Mouse (Mus musculus) heart, postnatal 4 days (tissue): ENCODE results near the gene Klhl36. TPM values are rescaled to one million over a fixed set of nuclear protein-coding genes. Genes with fewer than 3 reads are reported as not detected.
A peak's percentile ranks its signal among the peaks of the same experiment; 100 is the strongest.

Source experiments
- DNase-seq: peaks from one replicate; pipeline ENCODE4 v3.0.0; 2021
- total RNA-seq, 2 experiments: library from RNA; stranded (reverse); gene quantifications; 2 replicates each; pipeline ENCODE4 v1.2.3; 2021

Gene Klhl36
- total RNA-seq, 2 experiments from 2014 or later, result 4.7 to 4.8 TPM

DNA sequence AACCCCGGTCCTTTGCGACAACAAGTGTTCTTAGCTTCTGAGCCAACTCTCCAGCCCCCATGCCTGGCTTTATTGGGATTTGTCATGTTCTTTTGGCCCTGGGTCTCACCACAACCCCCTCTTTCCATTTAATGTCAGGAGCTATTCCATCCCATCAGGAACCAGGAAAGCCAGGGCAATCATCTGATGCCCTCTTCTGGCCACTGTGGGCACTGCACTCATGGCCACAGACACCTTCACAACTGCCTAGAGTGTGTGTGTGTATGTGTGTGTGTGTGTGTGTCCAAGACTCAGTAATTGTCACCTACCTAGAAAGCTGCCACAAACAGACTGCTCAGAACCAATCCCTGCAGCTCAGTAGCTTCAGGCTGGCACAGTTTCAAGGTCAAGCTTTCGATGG, 25.1 kb downstream of the Klhl36 start:
- peak; percentile 56 for DNase-seq

DNA sequence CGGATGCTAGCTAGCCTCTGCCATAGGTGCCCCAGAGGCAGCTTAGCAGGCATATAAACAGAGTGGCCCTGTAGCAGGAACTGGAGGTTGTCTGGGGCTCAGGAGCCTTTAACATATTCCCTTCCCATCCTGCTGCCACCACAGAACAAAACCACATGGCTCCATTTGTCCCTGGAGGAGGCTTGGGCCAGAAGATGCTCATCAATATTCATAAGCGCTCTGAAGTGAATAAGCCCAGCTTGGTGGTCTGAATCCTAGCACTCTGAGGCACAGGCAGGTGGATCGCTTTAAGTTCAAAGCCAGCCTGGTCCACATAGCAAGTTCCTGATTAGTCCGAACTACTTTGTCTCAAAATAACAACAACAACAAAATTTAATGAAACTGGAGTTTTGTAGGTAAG, 25.9 kb downstream of the Klhl36 start:
- DNase-seq, result no peak

DNA sequence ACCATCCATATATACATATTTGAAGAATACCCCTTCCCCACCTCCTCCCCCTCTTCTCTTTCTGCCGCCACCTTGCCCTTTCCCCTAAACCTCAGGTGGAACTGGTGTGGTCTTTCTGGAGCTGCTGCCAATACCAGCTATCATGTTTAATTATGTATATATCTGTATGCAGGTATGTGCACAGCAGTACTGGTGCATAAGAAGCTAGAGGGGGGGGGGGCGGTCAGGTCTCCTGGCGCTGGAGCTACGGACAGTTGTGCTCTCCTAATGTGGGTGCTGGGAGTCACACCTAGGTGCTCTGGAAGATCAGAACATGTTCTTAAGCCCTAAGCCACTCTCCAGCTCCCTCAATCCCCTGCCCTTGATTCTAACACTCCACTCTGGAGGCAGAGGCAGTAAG, 35.0 kb downstream of the Klhl36 start:
- no peak for DNase-seq

DNA sequence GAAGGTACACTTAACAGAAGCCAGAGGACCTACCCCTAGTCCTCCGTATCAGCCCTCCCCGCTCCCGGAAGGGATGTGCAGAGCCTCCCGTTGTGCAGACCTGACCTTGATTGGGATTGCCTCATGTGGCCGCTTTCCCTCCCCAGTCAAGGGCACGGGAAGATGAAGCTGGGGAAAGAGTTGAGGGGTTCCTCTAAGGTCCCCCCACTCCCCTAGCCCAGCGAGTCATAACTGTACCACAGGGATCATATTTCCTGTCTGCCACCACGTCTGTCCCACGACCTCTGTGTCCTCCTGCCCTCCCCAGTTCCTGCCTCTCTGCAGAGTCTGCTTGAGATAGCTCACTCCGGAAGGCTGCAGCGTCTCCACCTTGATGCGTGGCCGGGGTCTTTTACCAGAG, 35.9 kb downstream of the Klhl36 start:
- DNase-seq, result no peak

DNA sequence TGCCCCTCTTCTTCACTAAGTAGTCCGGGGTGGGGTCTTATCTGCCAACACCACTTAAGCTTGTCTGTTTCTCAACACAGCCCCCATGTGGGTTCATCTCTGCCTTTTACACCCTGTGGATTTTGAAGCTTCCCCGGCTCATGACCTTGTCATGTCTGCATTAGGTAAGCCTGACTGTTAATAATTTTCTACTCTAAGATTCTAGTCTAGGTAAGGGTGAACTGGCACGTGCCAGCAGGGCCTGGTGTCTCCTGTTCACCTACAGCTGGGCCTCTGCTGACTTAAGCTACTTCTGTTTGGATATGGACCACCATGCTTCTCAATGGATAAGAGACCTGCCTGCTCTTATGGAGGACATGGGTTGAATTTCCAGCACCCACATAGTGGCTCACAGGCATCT, 39.3 kb downstream of the Klhl36 start:
- no peak for DNase-seq

DNA sequence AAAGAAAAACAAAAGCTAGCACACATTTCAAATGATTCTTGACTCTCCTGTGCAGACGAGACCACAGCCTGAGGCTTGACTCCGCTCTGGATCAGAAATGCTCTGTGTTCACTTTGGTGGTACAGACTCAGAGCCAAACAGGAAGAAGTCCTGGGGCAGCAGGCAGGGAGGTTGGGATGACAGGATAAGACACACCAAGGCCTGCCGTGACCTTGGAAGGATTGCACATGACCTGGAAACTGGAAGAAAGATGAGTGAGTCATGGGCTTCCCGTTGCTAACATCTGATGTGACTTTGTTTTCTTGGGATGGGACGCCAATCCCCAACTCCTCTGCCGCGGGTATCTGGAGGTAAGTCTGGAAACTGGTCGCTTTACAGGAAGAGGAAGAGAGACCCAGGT, 39.9 kb downstream of the Klhl36 start:
- no peak for DNase-seq

DNA sequence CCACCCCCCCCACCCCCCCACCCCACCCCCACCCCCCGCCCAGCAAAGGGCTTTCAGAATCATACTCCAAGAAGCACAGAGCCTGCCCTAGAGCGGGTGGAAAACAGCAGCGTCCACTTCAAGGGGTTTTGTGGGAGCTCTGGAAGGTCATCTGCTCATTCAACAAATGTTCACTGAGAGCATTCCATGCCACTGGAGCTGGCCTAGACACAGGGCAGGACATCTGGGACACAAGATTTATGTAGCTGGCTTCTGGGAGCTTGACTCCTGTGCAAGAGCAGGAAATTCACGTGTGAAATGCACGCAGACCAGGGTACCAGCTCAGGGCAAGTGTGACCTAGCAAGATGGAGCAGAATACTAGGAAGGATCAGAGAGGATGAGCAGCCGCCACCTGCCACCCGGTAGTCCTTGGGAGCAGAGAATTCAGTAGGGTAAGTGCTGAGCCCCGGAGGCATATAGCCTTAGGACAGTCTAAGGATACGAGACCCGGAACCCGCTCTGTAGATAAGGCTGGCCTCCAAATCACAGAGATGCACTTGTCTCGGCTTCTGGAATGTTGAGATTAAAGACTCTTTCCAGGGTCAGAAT, 42.4 kb downstream of the Klhl36 start:
- DNase-seq, result no peak

DNA sequence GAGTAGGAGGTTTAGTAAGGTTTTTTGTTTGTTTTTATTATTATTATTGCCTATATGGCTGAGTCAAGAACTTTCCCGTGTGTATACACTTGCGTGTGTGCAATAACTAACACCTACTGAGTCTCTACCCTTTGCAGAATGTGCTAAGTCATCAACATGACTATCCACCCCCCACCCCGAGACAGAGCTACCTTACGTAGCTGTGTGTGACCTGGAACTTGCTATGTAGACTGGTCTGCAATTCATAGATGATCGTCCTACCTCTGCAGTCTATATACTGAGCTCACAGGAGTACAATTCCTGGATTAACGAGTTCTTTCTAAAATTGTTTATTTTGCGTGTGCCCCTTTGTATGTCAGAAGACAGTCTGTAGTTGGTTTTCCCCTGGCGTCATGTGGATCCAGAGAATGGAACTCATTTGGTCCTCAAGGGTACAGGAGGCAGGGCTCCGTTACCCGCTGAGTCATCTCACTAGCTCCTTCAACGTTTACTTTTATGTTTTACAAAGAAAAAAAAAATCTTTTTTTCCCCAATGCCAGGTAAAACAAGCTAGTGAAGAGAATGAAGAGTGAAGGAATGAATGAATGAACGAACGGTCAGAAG, 48.0 kb downstream of the Klhl36 start, which contains the start of gene Usp10:
TSS of gene Usp10 (plus strand) at position 417 of the 603 bp plus-strand sequence.
- no peak for DNase-seq

DNA sequence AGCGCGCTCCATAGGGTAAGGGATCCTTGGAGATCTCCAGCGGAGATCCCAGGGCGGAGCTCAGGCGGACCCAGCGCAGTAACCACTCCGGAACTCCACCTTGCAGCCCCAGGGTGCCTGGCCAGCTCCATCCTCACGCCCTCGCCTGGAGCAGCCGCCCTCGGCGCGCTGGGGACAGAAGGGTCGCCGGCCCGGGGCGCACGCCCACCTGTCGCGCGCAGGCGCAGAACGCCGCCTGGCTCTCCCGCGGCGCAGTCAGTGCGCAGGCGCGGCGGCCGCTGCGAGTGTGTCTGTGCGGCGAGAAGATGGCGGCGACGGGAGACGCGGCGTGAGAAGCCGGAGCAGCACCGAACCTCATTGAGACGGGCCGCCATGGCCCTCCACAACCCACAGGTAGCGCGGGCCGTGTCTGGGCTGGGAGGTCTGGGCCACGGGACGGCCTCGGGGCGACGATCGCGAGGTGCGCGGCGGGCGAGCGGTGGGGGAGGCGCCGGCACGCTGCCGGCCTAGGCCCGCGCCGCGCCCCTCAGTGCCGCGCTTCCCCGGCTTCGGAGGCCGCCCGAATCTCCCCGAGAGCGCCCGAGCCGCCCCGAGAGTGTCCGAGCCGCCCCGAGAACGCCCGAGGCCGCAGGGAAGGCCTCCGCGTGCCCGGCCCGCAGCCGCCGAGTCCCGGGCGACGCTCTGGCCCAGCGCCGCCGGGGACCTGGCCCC, 48.6 kb downstream of the Klhl36 start, which contains the start of gene Gm20388:
TSS of gene Gm20388 (plus strand) at position 295 of the 711 bp plus-strand sequence.
- DNase-seq, result peak; percentile 93

DNA sequence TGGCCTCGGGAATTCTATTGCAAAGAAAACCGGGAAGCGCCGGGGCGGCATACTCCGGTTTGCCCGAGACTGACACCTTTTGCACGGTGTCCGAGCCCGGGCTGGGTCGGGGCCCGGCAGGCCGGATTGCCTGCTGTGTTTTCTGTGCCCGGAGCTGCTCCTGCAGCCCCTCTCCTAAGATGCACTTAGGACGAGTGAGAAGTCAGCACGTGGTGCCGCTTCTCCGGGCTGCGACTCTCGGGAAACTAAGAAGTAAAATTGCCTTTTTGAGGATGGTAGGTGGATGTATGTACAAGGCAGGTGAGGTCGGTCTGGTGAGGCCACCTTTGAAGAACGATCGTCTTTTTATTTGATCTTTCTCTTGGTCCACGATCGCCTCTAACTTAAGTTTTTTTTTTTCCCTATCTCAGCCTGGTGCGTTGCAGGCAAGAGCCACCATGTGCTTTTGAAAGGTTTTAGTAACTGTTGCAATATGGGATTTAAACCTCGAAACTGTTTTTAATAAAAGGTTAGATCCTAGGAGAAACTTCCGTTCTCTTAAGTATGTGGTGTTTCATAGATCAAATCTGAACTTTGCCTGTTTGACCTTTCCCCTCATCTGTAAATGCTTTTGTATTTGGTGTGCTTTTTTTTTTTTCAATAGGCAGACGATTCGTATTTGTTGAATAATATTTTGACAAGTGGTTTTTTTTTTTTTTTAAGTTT, 49.3 kb downstream of the Klhl36 start:
- no peak for DNase-seq

DNA sequence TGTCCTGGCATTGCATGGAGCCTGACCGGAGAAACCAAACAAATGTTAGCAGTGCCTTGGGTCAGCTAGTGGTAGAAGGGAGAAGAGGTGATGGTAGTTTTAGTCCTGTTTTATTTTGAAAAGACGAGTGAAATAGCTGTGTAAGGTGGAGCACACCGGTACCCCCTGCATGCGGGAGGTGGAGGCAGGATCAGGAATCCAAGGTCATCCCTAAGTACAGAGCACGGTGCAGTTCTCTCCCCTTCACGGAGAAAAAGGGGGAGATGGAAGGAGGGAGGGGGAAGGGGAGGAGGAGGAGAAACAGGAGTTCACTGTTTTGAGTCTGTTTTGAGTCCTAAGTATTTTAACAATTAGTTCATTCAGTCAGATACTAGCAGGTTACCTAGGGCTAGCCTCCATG, 50.6 kb downstream of the Klhl36 start:
- DNase-seq, result no peak

DNA sequence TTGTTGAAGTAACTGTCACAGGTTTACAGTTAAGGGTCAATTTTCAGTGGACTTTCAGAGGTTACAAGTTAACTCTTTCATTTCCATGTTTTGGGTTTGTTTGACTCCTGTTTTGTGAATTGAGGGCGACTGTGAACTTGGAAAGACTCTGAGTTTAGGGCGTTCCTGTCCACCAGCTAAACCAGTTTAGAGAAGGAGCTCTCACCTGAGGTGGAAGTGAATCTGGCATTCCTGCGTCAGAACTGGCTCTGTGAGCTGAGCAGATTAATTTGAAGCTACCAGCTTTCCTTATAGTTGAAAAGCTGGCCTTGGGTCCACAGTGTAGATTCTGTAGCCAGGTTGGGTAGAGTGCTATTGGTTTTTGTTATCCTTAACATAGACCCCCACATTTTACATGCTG, 51.1 kb downstream of the Klhl36 start:
- no peak for DNase-seq

DNA sequence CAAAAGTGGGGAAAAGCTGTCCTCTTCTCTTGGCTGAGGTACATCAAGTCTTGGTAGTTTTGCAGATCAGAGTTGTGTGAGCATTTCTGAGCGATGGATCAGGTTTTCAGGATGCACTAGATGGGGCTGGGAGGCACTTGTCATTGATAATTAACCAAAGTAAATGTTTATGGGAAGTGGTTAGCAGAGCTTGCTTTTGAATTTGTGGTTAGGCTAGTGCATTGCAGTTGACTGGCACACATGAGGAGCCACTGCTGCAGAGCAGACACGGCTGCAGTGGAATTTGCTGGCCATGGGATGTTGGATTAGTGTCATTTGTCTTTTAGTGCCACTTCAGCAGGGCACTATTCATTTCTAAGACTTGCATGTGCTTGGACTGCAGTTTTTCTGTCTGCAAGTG, 52.1 kb downstream of the Klhl36 start:
- DNase-seq, result no peak

DNA sequence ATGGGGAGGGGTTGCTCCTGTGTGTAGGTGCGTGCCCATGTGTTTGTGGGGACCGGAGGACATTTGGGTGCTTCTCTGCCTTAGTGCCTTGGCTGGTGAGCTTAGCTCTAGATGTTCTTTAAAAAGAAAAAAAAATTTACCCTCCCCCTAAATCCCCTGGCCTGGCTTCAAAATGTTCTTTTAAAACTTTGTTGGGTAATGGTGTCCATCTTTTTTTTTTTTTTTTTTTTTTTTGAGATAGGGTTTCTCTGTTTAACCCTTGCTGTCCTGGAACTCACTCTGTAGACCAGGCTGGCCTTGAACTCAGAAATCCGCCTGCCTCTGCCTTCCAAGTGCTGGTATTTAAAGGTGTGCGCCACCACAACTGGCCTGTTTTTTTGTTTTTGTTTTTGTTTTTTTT, 53.2 kb downstream of the Klhl36 start:
- no peak for DNase-seq

DNA sequence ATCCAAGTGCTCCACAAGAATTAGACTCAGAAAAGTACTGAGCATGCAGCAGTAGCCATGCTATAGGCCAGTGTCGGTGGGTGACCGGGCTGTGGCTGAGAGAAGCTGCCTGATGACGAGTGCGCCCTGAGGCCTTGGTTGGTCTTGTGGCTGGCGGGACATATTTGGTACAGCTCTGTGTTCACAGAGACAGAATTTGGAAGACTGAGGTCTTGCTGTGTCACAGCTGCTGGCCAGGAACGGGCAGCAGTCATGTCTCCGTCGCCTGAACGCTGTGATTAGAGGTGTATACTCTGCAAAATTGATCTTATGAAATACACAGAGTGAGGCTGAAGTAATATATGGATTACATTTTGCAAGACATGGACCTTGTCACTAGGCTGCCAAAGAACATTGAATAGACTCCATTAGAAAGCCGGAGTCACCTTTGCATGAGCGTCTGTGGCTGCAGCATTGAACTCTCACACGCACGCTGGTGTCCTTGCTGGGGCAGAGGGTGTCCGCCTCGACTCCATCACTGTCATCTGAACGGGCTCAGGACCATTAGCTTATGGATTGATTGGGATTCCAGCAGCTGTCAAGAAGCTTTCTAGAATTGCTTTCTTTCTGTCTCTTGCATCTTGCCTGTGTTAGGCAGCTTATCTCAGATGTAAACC, 54.3 kb downstream of the Klhl36 start:
- DNase-seq, result no peak

DNA sequence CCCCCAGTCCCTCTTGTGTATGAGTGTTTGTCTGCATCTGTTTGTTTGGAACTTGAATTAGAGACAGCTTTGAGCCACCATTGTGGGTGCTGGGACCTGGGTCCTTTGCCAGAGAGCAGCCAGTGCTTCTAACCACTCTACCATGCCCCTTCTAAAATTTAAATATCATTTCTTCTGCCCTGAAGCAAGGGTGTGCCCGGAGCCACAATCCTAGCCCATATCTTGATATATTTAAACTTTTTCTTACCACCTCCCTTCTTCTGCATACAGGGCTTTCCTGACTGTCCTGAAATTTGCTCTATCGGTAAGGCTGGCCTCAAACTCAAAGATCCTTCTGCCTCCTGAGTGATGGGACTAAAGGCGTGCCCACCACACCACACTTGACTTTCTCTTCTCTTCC, 55.3 kb downstream of the Klhl36 start:
- no peak for DNase-seq

DNA sequence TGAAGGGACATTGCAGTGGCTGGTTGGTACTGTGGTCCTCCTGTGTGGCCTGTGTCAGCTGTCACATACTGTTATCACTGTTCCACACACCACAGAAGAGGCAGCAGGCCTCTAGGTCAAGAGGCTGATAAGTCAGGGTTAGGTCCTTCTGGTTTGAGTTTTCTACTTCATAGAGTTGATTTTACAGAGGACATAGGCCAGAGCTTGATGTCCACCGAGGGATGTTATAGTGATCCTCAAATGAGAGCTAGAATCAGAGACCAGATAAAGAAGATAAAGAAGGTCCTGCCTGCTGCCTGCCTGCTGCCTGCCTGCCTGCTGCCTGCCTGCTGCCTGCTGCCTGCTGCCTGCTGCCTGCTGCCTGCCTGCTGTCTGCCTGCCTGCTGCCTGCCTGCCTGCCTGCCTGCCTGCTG, 56.1 kb downstream of the Klhl36 start:
- DNase-seq, result no peak

DNA sequence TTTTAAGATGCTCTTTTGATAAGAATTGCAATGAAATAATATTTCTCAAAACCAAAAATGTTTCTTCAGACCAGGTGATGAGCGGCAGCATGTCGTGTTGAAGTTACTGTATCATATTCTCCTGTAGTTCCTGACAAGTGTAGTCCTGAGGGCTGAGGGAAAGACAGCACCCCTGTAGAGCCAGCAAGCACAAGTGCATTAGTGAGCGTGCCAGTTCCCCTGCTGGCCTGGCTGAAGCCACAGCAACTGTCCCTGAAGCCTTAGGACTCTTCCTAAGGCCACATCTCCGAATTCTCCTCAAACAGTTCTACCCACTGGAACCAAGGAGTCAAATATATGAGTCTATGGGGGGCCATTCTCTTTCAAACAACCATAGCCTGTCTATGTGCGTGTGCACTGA, 61.2 kb downstream of the Klhl36 start:
- no peak for DNase-seq

DNA sequence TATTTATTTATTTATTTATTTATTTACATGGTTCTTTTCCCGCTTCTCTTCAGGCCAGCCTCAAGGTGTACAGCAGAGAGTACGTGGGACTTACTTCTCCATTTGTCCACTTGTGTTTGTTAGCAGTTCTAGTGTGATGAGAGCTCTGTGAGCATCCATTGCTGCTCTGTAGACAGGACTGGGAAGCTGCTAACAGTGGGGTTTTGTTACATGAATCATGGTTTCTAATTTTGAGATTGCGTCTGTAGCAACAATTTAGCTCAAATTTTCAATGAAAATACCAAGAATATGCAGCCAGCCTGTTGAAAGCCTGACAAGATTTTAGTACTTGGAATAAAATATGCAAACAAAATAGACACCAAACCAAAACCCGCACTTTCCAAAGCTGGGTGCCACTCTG, 63.4 kb downstream of the Klhl36 start:
- DNase-seq, result no peak

DNA sequence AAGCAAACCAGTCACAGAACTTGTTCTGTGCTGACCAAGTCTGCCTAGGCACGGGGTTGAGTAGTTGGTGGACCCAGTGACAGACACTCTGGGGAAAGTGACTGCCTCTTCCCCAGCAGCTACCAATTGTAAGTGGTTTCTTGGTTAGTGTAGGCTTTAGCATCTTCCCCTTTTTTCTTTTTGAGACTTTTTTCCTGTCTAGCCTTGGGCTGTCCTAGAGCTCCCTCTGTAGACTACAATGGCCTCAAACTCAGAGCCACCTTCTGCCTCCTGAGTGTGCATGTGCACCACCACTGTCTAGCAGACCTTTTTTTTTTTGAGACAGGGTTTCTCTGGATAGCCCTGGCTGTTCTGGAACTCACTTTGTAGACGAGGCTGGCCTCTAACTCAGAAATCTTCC, 64.4 kb downstream of the Klhl36 start:
- DNase-seq, result no peak
